Mouse (Mus musculus): Measurements from ENCODE around the gene Olfr723. TPM values are rescaled to one million over a fixed set of nuclear protein-coding genes. Genes with fewer than 3 reads are reported as not detected.
"Not testable (repeated sequence)": the region's sequence is repeated elsewhere in the genome, so short reads cannot be mapped to it uniquely, and the experiment has no call there.

Olfr723 gene
- not detected in 2 replicates for polyA plus RNA-seq (2015; fragmentation: Nextera tagmentation; extraction: Ambion mirVana)

GRCm38 (mm10) chr14:49931687-49932086, at the start of gene Olfr723:
Olfr723 (minus strand) TSS chr14:49931787.
- not testable (repeated sequence) for H3K9me3 ChIP-seq; H3K4me2 ChIP-seq; H3K4me3 ChIP-seq; H3K27me3 ChIP-seq; H3K9ac ChIP-seq; ATAC-seq (ENCODE audit: borderline replicate concordance, extremely low read depth, low FRiP score, low TSS enrichment); H3K4me1 ChIP-seq; H3K27ac ChIP-seq; H3K36me3 ChIP-seq

GRCm38 (mm10) chr14:49963174-49963573, 31.6 kb upstream of the Olfr723 start, which contains the start of gene Olfr724:
Olfr724 (minus strand) TSS chr14:49963274.
- not testable (repeated sequence) for H3K4me2 ChIP-seq; H3K4me3 ChIP-seq; H3K9me3 ChIP-seq; ATAC-seq (ENCODE audit: borderline replicate concordance, extremely low read depth, low FRiP score, low TSS enrichment); H3K27ac ChIP-seq; H3K4me1 ChIP-seq; H3K27me3 ChIP-seq; H3K36me3 ChIP-seq; H3K9ac ChIP-seq
- WGBS, result 60% methylated on average over 1 of the region's 1 CpGs

GRCm38 (mm10) chr14:49955890-49956289, 24.3 kb upstream of the Olfr723 start:
- Histone ChIP-seq H3K27ac (no peak overlapping the region), H3K4me2 (no peak overlapping the region), H3K9ac (no peak overlapping the region), H3K36me3 (no peaks in the 10 kb centered on the region), H3K4me1 (no peaks in the 10 kb centered on the region), H3K9me3 (no peaks in the 10 kb centered on the region), H3K27me3 (no peaks in the 10 kb centered on the region), H3K4me3 (no peak overlapping the region)
- 38% methylated on average over 2 of the region's 2 CpGs for WGBS
- no peak for ATAC-seq (ENCODE audit: borderline replicate concordance, extremely low read depth, low FRiP score, low TSS enrichment)

- ATAC-seq (ENCODE audit: borderline replicate concordance, extremely low read depth, low FRiP score, low TSS enrichment), result no peak
- Histone ChIP-seq H3K36me3 (no peaks in the 10 kb centered on the region), H3K9ac (no peak within 1 kb of the TSS), H3K4me1 (no peaks in the 10 kb centered on the region), H3K4me3 (no peak within 1 kb of the TSS), H3K9me3 (no peaks in the 10 kb centered on the region), H3K27ac (no peak within 1 kb of the TSS), H3K27me3 (no peaks in the 10 kb centered on the region), H3K4me2 (no peak within 1 kb of the TSS)
Observed at GRCm38 (mm10) chr14:49901899-49902298, 29.7 kb downstream of the Olfr723 start, which contains the start of gene Olfr722. Olfr722 (minus strand) TSS chr14:49901999.

Other genes with a start within 250 kb of the Olfr723 start
- 11.1 TPM in 2 replicates for gene Armh4, start 148.4 kb downstream of the Olfr723 start, polyA plus RNA-seq (2015; fragmentation: Nextera tagmentation; extraction: Ambion mirVana)
- gene Olfr722, start 29.8 kb downstream of the Olfr723 start, polyA plus RNA-seq (2015; fragmentation: Nextera tagmentation; extraction: Ambion mirVana), result not detected in 2 replicates
- gene Olfr724, start 31.5 kb upstream of the Olfr723 start, polyA plus RNA-seq (2015; fragmentation: Nextera tagmentation; extraction: Ambion mirVana), result not detected in 2 replicates
- gene Olfr725, start 108.6 kb upstream of the Olfr723 start, polyA plus RNA-seq (2015; fragmentation: Nextera tagmentation; extraction: Ambion mirVana), result not detected in 2 replicates
- gene Olfr726, start 159.2 kb upstream of the Olfr723 start, polyA plus RNA-seq (2015; fragmentation: Nextera tagmentation; extraction: Ambion mirVana), result not detected in 2 replicates
- gene Olfr727, start 191.4 kb upstream of the Olfr723 start, polyA plus RNA-seq (2015; fragmentation: Nextera tagmentation; extraction: Ambion mirVana), result not detected in 2 replicates
- gene Olfr728, start 210.9 kb upstream of the Olfr723 start, polyA plus RNA-seq (2015; fragmentation: Nextera tagmentation; extraction: Ambion mirVana), result not detected in 2 replicates
- gene Olfr729, start 221.1 kb upstream of the Olfr723 start, polyA plus RNA-seq (2015; fragmentation: Nextera tagmentation; extraction: Ambion mirVana), result not detected in 2 replicates

All from lung, embryonic 15.5 days (tissue).